Mouse (Mus musculus) heart, adult 18-20 months (tissue): Measurements from ENCODE around the gene Apoc1. TPM values are rescaled to one million over a fixed set of nuclear protein-coding genes. Genes with fewer than 3 reads are reported as not detected.

Experiments
- DNase-seq, 2 experiments: peaks; one replicate each; pipeline ENCODE4 v3.0.0; 2021 to 2022; ENCODE audit warnings: mixed read lengths in 1 of 2
- long read RNA-seq, 2 experiments: library from polyadenylated mRNA; stranded (forward); transcript quantifications; one replicate each; pipeline ENCODE4 v2.0.0; 2021
- total RNA-seq, 2 experiments: library from RNA; stranded (reverse); gene quantifications; 2 replicates each; pipeline ENCODE4 v1.2.3; 2021

Gene Apoc1
- 10 to 100 TPM in 1 of 2 experiments, under 1 TPM in 1; 0.57 to 19.5 TPM for total RNA-seq
- long read RNA-seq, experiment 1, partial matches to known transcripts: 0 of 1 reads
- long read RNA-seq, experiment 1, other reads (novel, unspliced or antisense): 0 of 1 reads
- long read RNA-seq, experiment 2, partial matches to known transcripts: 0 of 2 reads
- long read RNA-seq, experiment 2, other reads (novel, unspliced or antisense): 0 of 2 reads

DNA sequence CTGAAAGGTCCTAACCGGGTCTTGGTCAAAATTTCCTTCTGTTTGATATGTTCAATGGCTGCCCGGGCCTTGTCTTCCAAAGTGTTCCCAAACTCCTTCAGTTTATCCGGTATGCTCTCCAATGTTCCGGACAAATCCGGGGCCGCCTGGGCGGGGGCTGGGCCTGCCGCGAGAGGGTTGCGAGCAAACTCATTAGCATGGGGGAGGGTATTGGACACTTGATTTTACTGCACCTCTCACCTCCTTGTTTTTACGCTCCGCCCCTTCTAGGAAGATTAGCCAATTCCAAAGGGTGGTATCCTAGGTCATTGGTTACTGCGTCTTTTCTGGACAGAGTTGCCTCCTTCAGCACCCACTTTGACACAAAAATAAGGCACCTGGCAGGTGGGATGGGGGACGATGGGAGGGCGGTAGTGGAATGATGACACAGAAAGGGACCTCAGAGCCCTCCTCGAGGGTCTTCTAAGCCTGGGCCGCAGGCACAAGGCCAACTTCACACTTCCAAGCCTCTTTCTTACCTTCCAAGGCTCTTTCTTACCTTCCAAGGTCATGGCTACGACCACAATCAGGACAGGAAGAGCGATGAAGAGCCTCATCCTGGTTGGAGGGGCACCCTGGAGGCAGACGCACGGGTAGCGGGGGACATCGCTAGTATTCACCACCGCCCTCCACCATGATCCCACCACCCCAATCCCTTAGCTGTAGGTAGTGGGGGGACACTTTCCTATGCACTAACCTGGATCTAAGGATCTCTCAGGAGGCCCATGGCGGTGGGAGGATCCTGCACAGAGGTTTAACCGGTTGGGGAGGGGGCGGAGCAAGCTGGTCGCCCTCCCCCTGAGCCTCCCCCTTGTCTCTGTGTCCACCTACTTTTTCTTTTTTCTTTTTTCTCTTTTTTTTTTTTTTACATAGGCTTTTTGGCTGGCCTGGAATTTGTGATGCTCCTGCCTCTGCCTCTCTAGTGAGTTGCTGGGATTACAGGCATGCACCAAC lies at the start of gene Apoc1:
Apoc1 (minus strand) TSS at position 788 of the 993 bp plus-strand sequence.
- DNase-seq: no peak

DNA sequence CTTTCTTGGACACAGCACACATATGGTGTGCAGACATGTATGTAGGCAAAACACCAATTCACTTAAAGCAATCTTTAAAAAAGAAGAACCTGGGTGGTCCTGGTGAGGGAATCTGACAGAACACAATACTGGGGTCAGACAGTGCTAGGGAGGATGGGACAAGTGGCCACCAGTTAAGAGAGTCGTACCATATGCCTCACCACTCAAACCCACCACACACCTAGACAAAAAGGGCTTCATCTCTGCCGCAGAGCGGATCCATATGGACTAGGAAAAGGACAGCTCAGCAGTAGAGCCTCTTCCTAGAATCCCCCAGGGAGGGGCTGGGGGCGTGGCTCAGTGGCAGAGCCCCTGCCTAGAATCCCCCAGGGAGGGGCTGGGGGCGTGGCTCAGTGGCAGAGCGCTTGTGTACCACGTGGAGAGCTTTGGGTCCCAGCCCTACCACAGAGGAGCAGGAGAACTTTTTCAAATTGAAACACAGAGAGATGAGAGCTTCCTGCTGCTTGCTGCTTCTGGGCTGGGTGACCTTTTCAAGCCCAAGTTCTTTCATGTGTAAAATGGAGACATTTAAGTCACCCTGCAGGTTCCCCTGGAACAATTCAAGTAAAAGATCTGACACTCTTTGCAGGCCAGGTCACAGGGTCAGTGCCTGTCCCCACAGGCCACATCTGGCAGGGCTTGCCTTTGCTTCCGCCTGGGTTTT lies 49.0 kb upstream of the Apoc1 start:
- peak in 1 of 2 experiments; percentile 25 for DNase-seq

DNA sequence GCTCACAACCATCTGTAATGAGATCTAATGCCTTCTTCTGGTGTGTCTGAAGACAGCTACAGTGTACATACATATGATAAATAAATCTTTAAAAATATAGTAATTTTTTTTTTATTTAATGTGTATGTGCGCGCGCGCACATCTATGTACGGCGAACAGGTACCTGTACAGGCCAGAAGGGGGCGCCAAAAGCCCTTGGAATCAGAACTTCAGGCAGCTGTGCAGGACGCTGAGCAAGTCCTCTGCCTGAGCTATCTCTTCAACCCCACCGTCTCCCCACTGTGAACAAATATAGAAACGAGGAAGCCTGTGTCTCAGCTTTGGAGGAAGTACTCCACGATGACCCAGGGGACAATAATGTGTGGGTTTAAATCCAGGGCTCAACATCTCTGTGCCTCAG lies 47.8 kb upstream of the Apoc1 start:
- DNase-seq: no peak

DNA sequence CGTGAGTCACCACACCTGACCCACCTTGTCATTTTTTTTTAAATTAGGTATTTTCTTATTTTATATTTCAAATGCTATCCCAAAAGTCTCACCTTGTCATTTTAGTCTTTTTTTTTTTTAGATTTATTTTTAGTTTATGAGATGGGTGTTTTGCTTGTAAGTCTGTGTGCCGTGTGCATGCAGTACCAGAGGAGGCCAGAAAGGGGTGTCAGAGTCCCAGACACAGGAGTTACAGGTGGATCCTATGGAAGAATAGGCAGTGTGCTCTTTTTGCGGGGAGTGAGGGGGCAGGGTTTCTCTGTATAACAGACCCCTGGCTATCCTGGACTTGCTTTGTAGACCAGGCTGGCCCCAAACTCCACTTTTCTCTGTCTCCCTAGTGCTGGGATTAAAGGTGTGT lies 46.3 kb upstream of the Apoc1 start:
- no peak for DNase-seq

DNA sequence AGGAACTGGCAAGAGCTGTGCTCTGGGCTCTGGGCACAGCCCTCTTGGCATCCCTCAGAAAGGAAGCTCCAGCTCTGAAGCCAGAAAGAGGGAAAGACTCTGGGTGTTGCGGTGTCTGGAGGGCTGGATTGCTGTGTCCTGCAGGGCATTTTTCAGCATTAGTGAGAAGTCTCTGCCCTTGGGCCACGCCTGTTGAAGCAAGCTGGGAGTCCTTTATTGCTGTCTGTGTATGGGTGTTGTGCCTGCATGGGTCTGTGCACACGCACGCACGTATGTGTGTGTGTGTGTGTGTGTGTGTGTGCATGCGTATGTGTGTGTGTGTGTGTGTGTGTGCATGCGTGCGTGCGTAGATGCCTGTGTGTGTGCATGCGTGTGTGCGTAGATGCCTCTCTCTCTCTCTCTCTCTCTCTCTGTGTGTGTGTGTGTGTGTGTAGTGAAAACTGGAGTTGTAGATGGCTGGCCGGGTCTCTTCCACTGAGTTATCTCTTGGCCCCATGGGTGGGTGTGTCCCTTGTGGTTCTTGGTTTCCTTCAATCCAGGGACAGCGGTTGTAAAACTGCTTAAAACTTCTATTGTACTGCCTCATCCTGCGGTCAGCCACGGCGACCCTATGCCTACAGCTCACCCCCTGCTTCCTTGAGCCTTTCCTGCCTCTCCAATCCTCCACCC lies 44.1 kb upstream of the Apoc1 start:
- no peak for DNase-seq

DNA sequence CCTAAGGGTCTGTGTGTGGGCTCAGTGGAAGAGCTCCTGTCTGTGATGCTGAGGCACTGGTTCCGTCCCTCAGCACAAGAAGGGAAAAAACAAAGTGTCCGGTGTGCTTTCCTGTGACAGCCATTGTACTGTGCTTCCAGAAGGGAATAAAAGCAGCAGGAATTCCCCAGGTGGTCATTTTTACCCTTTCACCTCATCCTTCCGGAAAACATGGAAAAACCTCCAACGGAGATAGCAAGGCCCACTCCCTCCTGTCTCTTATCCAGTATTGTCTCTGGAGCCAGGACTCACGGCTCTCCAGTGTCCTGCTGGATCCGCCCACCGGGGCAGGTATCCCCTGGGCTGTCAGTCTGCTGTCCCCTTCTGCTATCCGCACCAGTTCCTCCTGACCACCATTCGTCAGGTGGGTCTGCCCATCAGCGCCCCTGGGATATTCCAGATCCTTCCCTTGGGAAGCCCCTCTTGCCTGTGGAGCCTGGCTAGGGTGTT lies 41.8 kb upstream of the Apoc1 start:
- peak in 1 of 2 experiments; percentile 48 for DNase-seq

DNA sequence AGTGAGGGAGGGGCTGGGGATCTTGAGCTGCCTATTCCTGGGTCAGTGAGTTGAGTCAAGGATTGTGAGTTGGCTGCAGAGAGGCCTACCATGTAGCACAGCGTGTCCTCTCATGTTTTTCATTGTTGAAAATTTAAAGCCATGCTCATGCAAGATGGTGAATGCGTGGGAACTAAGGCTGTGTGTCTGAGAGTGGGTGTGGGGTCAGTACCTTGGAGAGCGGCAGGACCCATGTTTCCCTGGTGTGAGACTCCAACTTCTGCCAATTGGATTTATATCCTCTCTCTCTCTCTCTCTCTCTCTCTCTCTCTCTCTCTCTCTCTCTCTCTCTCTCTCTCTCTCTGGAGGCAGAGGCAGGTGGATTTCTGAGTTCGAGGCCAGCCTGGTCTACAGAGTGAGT lies 34.1 kb upstream of the Apoc1 start:
- DNase-seq: no peak

DNA sequence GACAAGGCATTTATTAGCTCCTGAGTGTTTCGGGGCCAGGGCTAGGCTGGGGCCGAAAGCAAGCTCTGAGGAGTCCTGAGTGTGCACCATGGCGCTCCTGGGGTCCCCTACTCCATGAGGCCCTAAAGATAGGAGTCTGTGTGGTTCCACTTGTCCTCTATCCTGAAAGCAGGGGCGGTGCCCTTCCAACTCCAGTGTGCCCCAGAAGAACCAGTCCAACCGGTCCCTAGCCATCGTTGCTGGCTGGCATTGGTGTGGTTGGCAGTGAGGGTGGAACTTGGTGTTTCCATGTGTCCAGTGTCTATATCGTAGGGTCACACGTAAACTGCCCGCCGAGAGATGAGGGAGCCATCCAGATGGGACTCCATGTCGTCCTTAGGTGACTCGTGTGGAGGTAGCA lies 31.7 kb upstream of the Apoc1 start:
- DNase-seq: no peak

DNA sequence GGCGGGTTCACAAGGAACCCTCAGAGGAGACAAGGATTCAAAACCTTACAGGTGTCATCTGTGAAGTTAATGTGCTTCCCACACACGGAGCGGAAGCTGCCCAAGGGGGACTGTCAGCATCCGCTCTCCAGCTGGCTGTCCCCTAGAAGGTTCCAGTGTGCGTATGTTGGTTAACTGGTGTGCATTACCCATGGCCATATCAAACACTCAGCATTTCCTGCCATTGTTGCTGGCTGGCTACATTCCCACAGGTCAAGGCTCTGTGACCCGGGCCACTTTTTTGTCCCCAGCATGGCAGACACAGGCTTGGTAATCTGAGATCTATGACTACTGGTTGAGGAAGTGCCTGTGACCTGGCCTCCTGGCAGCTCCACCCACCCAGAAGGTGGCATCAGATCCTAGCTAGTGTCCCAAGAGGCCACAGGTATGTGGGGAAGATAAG lies 30.3 kb upstream of the Apoc1 start:
- DNase-seq: peak; percentile 71 to 84

DNA sequence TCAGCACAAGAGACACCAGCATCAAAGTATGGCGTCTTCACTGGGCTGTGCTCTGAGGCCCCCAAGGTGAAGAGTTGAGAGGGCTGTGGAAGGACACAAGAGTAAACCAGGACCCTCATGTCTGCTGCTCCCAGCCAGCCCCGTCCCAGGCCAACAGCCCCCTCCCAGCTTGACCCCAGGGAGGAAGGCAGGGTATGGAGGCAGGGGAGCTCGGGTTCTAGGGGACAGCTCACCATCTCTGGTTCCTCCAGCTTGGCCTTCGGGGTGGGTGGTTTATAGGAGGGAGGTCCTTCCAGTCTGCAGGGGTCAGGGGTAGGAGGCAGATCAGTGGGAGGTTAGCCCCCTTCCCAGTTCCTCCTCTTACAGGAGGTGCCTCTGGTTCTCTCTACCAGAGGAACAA lies 26.7 kb upstream of the Apoc1 start:
- DNase-seq: no peak

DNA sequence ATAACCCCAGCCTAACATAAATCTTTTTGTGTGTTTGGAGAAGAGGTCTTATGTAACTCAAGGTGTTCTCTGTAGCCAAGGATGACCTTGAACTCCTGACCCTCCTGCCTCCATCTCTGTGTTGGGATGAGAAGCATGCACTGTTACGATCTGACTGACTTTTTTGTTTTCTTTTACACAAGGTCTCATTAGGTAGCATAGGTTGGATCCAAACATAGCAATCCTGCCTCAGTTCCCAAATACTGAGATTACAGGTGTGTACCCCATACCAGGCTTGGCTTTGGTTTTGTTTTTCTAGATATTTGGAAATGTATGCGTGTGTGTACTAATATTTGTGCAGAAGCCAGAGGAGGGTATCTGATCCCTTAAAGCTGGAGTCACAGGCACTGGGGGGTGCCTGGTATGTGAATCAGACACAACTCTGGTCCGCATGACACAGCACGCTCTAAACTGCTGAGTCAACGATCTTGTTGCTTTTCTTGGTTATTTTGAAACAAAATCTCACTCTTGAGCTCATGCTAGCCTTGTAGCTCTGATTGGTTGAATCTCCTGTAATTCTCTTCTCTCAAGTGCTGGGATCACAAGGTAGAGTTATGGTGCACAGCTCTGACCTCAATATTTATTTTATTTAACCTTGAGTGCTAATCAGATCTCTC lies 26.0 kb upstream of the Apoc1 start:
- DNase-seq: no peak

DNA sequence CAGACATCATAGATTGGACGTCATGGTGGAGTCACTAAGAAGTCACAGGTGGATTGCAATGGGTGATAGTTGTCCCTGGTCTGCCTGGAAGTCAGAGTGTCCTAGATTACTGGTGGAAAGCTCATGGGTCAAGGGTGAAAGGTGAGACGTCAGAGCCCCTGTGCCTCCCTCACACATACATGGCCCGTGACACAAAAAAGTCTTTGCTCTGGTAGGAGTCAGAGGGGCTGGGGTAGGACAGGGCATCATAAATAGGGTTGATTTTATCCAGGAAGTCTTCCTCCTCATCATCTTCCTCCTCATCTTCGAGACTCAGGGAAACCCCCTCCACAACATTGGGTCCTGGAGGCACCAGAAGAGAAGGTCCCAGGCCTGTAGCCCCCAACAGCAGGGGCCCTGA lies 24.9 kb upstream of the Apoc1 start:
- no peak for DNase-seq

DNA sequence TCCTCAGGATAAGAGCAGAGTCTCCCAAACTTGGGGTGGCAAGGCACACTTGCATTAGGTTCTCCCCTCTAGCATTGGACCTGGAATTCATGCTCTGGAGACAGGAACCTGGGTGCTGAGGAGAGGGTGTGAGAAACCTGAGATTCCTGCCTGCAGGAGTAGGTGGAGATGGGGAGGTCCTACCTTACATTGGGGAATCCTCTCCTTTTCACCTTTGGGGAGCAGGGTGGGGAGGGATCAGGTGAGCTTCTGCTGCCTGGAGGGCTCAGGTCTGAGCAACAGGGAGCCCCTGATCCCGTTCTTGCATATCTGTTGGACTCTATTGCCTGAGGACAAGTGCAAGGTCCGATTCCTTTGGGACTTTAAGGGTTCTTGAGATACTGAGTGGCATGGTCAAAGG lies 24.4 kb upstream of the Apoc1 start:
- DNase-seq: no peak

DNA sequence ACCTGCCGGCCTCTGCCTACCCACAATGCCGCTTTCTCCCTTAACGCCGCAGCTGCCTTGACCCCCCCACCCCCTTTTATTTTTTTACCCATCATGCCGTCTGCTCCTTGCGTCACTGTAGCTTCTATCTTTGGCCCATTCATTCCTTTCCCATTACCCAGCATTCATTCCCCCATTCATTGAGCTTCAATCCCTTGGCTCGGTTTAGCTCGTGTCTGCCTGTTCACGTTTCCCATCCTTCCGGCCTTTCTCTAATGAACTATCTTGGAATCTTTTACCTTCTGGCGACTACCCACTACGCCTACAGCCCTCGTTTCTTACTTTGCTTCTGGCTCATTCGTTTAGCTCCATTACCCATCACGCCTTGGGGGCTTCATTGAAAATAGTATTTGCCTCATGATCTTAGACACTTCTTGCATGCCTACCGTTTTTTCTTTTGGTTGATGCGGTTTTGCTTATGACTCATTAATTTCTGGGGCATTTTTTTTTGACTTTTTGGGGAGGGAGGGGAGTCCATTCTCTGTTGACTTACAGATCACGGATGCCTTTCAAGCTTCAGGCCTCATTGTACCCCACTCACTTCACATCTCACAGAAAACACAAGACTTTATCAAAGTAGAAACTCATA lies 23.7 kb upstream of the Apoc1 start:
- no peak for DNase-seq

DNA sequence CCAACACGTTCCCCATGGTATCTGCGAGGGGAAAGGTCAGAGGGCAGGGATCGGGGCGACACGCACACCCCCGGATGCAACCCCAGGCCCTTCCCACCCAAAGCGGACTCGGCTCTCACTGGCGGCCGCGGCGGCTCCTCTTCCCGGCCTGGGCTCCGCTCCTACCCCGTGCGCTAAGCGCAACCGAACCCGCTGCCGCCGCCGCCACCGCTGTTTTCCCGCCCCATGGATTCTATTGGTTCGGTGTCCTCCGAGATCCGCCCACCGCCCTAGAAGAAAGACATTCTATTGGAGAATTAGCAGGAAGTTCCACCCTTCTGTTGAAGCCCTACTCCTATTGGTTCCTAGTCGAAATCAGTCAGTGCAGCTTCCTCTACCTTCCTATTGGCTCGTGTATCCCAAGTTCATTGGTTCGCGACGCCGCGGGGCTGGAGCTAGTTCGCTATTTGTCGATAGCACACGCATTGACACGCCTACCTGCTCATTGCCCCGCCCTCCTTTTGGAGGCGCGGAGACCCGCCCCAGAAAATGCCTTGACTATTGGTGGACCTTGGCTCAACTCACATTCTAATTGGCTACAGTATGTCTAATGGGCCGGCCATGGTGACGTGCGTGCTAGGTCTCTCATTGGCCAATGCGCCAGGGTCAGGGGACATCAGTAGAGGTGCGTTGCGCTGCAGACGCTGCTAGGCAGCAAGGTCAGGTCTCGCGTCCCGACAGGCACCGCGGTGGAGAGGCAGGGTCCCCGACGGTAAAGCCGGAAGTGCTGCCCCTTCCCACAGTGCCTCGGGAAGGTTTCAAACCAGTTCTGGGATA lies 23.0 kb upstream of the Apoc1 start, which contains the start of gene Tomm40:
Tomm40 (minus strand) TSS at position 200 of the 816 bp plus-strand sequence.
- peak; percentile 99 to 100 for DNase-seq

DNA sequence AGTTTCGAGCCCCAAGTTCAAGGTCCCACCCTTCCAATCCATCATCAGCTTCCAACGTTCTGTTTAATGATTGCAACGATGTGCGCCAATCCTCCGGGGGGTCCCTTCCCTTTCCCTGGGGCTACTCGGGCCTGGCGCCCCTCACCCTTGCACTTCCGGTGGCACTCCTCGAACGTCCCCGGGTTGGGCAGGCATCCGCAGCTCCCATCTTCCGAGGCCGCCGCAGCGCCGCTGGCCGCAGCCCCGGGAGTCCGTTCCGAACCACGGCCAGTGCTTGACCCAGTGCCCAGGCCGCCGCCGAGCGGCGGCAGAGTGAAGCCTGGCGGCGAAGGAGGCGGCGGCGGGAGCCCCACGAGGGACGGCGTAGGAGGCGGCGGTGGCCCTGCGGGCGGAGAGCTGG lies 22.4 kb upstream of the Apoc1 start:
- DNase-seq: no peak

DNA sequence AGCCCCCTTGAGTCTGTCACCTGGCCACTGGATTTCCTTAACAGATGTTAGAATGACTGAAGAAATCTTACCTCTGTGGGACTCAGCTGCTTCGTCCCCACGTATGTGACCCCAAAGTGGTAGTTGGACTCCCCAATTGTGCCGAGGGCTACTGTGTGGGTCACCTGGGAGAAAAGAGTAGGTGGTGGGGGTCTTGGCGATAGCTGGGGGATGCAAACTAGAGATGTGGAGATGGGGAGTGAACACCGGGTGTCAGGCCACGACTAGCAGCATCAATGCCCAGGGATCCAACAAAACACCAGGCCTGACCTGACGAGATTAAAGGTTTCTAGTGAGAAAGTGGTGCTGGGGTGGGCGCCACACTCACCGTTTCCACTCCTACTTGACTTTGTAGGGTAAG lies 21.1 kb upstream of the Apoc1 start:
- DNase-seq: no peak

DNA sequence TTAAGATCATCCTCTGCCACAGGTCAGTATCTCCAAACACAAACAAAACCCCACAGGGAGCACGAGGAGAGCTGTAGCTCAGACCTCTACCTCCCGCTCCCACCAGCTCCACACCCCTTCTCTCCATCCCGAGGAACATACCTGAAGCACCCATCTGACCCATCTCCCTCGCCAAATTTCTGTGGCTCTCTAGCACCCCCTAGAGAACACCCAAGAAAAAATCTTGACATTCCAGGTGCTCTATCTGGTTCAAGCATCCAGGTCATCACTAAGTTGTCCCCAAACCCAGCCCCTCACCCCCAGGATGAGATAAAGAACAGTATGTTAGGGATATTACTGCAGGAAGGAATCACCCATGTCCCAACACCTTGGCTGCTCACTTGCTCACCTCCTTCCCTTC lies 20.7 kb upstream of the Apoc1 start:
- peak; percentile 23 to 61 for DNase-seq

DNA sequence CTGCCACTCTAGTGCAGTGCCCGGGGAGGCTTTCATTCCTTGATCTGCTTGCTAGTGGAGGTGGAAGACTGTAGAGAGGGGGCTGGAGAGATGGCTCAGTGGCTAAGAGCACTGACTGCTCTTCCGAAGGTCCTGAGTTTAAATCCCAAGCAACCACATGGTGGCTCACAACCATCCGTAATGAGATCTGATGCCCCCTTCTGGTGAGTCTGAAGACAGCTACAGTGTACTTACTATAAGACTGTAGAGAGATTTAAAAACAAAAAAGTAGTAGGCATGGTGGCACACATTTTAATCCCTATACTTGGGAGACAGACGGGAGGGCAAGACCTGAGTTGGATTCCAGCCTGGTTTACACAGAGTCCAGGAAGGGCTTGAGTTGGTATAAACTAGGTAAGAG lies 20.0 kb upstream of the Apoc1 start:
- no peak for DNase-seq

DNA sequence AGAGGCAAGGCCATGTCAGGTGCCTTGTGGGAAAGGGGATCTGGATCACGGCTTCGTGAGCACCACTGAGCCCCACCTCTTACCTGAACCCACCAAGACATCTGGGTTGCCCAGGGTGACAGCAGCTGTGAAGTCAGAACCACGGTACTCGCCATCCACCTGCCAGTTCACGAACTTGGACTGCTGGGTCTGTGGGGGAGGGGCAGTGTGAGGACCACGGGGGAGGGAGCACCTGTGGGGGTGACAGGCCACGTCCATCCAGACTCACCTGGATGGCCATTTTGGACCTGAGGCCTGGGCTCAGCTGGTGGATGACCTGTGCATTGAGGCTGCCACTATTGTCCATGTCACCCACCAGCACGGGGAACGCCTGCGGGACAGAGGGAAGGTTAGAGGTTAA lies 18.2 kb upstream of the Apoc1 start:
- no peak for DNase-seq
